Mouse (Mus musculus) cerebellum, adult 11-12 months (tissue): Measurements from ENCODE around the gene Bin2.
"Not testable (repeated sequence)": the region's sequence is repeated elsewhere in the genome, so short reads cannot be mapped to it uniquely, and the experiment has no call there.

Experiments
- DNase-seq: peaks from one replicate; pipeline ENCODE4 v3.0.0; 2022

Gene Bin2

DNA sequence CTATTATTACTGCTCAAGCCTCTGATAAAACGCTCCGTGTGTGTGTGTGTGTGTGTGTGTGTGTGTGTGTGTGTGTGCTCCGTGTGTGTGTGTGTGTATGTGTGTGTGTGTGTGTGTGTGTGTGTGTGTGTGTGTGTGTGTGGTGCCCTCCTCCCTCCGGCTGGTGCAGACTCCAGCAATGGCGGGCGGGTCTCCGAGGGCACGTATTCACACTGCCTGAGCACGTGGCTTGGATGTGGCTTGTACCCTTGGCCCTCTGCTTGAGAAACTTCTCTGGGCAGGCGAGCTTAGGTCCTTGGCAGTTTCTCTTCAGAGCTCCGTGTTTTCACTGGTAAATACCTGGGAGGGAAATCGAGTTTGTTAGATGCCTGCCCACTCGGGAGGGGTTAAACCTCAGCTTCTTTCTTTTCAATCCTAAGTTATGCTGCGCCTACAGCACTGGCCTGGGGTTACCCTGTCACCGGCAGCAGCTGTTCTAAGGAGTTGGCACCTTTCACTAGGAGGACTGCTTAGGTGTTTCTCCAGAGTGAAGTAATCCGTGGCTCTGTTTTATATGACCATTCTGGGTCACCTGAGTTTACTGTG, 28.0 kb downstream of the Bin2 start:
- no peak for DNase-seq

GRCm38 (mm10) chr15:100639972-100640750, 29.2 kb downstream of the Bin2 start:
- DNase-seq: no peak

- no peak for DNase-seq
Measured at GRCm38 (mm10) chr15:100637661-100638060, 31.7 kb downstream of the Bin2 start.

- no peak for DNase-seq
Measured at GRCm38 (mm10) chr15:100636700-100637501, 32.5 kb downstream of the Bin2 start, which contains the start of gene Smagp. Smagp (minus strand) TSS chr15:100636940.

DNA sequence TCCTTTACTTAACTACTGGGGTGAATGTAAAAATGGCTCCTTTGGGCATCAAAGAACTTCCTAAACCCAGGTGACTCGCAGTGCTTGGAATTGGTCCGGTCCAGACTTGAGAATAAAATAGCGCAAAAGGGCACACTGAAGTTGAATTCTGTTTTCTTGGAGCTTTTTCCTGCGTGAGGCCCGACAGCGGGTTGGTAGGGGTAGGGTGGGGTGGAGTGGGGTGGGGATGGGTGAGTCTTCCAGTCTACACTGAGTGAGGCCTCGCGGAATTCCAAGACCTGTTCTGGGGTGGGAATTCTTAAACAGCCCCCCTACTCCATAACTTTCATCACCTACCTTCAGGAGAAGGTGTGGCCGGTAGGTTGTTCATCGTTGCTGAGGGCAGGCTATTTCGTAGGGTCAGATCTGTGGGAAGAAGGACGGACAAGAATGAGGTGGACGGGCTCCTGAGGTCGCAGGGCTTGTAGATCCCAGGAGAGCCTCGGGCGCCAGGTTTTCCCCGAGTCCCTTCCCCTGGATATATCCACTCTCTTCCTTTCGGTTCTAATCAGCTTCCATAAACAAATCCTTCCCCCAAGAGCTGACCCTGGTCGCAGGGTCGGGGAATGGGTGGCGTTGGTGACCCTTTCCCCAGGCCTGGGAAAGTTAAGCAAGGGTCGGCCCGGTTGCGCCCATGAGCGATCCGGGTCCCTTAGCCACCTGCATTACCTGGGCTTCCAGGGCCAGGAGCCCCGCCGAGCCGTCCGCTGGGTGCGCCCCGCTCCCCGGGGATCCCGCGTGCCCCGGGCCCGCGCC, 33.3 kb downstream of the Bin2 start:
- DNase-seq: no peak

- DNase-seq: no peak
Measured at GRCm38 (mm10) chr15:100635239-100635638, 34.1 kb downstream of the Bin2 start.

DNA sequence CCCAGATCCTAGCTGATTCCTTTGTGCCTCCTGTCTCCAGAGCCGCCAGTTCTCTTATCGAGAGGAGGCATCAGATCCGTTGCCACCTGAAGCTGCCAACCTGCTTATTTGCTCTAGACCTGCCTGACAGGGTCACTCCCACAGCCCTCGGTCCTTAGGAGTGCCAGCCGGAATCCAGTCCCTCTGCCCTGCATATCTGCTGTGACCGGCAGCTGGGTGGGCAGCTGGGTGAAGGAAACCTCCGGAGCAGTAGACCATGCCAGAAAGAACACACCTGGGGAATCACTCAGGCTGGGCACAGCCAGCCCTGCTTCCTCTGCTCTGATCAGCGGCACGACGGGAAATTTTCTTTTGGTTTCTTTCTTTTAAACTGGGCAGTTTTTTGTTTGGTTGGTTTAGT, 36.0 kb downstream of the Bin2 start:
- DNase-seq: no peak

GRCm38 (mm10) chr15:100632323-100632722, 37.0 kb downstream of the Bin2 start:
- DNase-seq: no peak

GRCm38 (mm10) chr15:100631454-100632170, 37.7 kb downstream of the Bin2 start:
- DNase-seq: no peak

DNA sequence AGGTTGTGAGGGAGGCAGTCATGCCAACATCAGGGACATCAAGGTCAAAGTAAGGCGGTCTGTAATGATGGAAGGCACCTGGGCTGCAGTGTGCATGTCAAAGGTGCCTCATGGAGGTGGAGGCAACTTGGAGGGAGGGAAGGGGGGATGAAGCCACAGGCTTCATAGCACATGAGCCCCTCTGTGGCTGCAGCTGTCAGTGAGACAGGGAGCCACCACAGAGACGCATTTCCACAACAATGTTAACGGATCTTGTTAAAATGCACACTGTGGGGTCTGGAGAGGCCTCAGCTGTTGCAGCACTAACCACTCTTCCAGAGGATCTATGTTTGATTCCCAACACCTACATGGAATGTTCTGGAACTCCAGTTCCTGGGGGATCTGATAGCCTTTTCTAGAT, 39.2 kb downstream of the Bin2 start:
- DNase-seq: no peak

GRCm38 (mm10) chr15:100628797-100629196, 40.6 kb downstream of the Bin2 start:
- DNase-seq: no peak

DNA sequence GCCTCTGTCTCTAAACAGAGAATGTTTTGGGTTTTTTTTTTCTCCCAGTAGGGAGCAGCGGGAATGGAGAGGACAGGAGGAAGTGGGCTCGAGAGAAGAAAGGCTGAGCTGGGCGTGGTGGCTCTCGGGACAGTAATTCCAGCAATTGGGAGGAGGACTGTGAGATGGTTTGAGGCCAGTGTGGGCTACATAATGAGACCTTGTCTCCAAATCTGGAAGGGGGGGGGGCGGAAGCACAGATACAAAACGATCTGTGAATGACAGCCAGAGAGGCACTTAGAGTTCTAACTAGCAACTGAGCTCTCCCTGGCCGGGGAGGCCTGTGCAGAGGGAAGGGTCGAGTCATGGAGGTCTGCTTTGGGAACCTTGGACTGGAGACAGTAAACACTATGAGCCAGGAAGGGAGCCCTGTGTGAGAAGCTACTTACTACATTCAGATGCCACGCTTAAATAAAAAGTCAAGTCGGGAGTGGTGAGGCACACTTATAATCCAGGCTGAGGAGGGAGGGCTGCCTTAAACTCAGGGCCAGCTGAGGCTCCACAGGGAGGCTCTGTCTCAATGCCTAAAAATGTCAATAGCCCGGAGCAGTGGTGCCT, 41.5 kb downstream of the Bin2 start:
- no peak for DNase-seq

DNA sequence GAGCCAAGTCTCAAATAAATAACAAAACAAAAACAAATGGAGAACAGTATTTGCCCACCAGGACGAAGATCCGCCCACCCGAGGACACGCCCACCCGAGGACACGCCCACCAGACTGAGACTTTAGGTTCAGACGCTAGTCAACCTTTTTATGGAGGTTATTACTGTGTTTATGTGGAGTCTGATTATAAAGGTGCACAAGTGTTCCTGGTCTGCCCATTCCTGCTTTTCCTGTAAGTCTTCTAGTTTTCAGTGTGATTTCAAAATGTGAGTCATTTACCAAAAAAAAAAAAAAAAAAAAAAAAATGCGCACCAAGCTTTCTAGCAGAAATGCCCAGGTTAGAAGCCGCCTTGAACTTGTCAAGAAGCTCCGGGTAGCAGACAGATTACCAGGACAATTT, 42.1 kb downstream of the Bin2 start:
- no peak for DNase-seq

GRCm38 (mm10) chr15:100624435-100624834, 44.9 kb downstream of the Bin2 start:
- no peak for DNase-seq

DNA sequence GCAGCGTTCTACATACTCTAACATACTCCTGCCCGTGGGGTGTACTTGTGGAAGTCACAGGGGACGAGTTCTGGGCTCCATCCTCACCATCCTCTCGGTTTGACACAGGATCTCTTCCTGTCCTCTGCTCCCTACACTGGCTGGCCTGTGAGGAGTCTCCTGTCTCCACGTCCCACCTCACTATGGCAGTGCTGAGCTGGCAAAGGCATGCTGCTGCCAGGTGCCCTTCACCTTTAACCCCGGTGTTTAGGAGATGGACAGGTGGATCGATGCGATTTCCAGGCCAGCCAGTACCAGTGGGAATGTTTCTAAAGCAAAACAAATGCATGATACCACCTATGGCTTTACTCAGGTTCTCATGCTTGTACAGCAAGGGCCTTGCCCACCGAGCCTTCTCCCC, 45.6 kb downstream of the Bin2 start:
- no peak for DNase-seq

DNA sequence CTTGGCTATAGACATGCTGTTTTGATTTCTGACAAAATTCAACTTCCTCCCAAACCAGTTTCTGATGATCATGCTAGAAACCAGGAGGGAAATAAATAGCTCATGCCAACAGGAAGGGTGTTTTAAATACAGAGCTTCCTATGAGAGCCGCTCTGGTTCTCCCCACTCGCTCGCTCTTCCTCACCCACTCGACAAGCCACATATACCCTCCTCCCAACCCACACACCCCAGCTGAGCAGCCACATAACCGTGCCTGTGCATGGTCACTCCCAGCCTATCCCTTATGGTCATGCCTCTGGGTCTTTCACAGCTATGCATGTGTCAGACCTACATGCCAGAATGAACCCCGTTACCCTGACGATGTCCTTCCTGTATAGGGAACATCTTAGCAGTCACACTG, 47.2 kb downstream of the Bin2 start:
- DNase-seq: no peak

GRCm38 (mm10) chr15:100621671-100622070, 47.7 kb downstream of the Bin2 start:
- DNase-seq: not testable (repeated sequence)

DNA sequence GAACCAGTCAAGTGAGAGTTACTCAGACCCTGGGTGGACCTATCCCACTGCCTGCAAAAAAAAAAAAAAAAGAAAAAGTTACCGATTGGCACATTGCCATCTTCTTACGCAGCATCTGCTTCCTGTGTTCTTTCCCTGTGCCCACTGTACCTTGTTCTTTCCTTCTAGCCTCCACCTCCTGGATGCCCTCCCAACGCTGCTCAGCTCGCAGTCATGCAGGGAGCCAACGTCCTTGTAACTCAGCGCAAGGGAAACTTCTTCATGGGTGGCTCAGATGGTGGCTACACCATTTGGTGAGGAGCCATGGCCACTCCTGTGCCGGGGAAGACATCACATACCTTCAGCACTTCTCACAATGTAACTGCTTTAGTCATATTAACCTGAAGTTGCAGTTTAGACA, 50.2 kb downstream of the Bin2 start:
- no peak for DNase-seq

- DNase-seq: no peak
Measured at GRCm38 (mm10) chr15:100616221-100616620, 53.1 kb downstream of the Bin2 start.

- peak; percentile 87 for DNase-seq
Measured at GRCm38 (mm10) chr15:100615825-100616220, 53.5 kb downstream of the Bin2 start.

DNA sequence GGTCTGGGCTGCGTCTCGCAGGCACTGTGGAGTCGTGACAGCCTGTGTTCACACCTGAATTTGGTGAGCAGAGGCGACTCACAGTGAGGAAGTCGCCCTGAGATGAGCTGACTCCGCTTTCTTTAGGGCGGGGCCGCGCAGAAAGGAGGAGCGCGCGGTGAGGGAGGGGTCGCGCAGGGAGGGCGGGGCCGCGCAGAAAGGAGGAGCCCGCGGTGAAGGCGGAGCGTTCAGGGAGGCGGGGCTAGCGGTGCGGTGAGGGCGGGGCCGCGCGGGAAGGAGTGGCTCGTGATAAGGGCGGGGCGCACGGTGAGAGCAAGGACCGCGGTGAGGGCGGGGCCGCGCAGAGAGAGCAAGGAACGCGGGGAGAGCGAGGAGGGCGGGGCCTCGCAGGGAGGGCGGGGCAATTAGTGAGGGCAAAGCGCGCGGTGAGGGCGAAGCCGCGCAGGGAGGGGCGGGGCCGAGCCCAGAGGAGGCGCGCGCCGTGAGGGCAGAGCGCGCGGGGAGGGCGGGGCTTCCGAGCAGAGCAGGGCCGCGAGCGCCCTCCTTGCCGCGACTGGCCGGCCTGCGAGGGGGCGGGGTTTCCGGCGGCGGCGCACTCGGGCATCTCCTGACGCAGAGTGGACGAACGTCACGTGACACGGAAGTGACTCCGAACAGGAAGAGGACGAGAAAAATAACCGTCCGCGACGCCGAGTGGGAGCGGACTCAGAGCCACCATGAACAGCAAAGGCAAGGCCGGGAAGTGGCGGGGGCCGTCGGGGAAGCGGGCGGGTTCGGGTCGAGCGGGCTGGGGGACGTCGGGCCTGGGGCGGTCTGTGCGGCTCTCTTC, 54.1 kb downstream of the Bin2 start, which contains the start of gene Dazap2:
Gene Dazap2 (plus strand): TSS at position 354 of the 829 bp plus-strand sequence.
- DNase-seq: peak; percentile 98
